Mouse (Mus musculus) kidney, adult 9 months (tissue): Measurements from ENCODE around the gene Olfr1294.

Experiments used
- DNase-seq: peaks from one replicate; pipeline ENCODE4 v3.0.0; 2022

The Olfr1294 gene

GRCm38 (mm10) chr2:111540191-111540590, at the start of gene Olfr1294:
Gene Olfr1294, minus strand, starts transcription at chr2:111540291.
- no peak for DNase-seq

GRCm38 (mm10) chr2:111569581-111569980, 29.5 kb upstream of the Olfr1294 start, which contains the start of gene Olfr1295:
Gene Olfr1295, minus strand, starts transcription at chr2:111569681.
- DNase-seq, result no peak

- no peak for DNase-seq
These were observed 15.2 kb downstream of the Olfr1294 start, which contains the start of gene Olfr1293-ps for GRCm38 (mm10) chr2:111524903-111525302. Gene Olfr1293-ps, plus strand, starts transcription at chr2:111525203.

- DNase-seq, result no peak
These were observed 22.6 kb downstream of the Olfr1294 start for GRCm38 (mm10) chr2:111517451-111517850.

- DNase-seq, result no peak
These were observed 43.2 kb downstream of the Olfr1294 start, which contains the start of gene Olfr1291-ps1 for GRCm38 (mm10) chr2:111496880-111497279. Gene Olfr1291-ps1, plus strand, starts transcription at chr2:111497180.

GRCm38 (mm10) chr2:111493729-111494128, 46.4 kb downstream of the Olfr1294 start, which contains the start of gene Olfr1290:
Gene Olfr1290, minus strand, starts transcription at chr2:111493829.
- DNase-seq, result no peak
